Comparison of ENCODE assay signal across 8 mouse cellular contexts in genomic region chr12:24498150-24498840, GRCm38 (mm10). TPM values are rescaled to one million over a fixed set of nuclear protein-coding genes. Genes with fewer than 3 reads are reported as not detected.
A peak's percentile ranks its signal among the peaks of the same experiment; 100 is the strongest.
DNase-seq lines count a peak whose midpoint lies in the region; ATAC-seq and TF ChIP-seq lines count a peak whose summit lies in the region.

Gene Taf1b, plus strand, starts transcription at chr12:24498359.

- peak within 1 kb of the TSS; percentile 66 for H3K9ac ChIP-seq in CH12.LX (ENCODE audit: insufficient read depth, low read depth)
- peak within 1 kb of the TSS; percentile 63 for H3K9ac ChIP-seq in forebrain, embryonic 12.5 days
- H3K9ac ChIP-seq in liver, postnatal 0 days (replicated peaks), result peak within 1 kb of the TSS; percentile 78
- H3K9ac ChIP-seq in neural tube, embryonic 14.5 days (replicated peaks; ENCODE audit: low read depth, low read length), result peak within 1 kb of the TSS; percentile 67

- H3K4me1 ChIP-seq in CH12.LX (ENCODE audit: control insufficient read depth in 1 of 2, insufficient read depth in 2 of 2), result peaks cover 0 to 3% of the 10 kb centered on the region in 2 experiments; a peak in 1 of 4 replicates
- H3K4me1 ChIP-seq in forebrain, embryonic 12.5 days, result no peaks in the 10 kb centered on the region
- H3K4me1 ChIP-seq in liver, postnatal 0 days (ENCODE audit: insufficient read depth), result no peaks in the 10 kb centered on the region
- H3K4me1 ChIP-seq in neural tube, embryonic 14.5 days (ENCODE audit: control insufficient read depth, insufficient read depth, low read length), result no peaks in the 10 kb centered on the region

- peak; percentile 89 for ATAC-seq in forebrain, embryonic 12.5 days (ENCODE audit: low FRiP score)
- peak; percentile 92 for ATAC-seq in liver, postnatal 0 days
- peak; percentile 93 for ATAC-seq in neural tube, embryonic 14.5 days (ENCODE audit: low read depth)

- H3K4me3 ChIP-seq in CH12.LX (replicated peaks in 1 of 3; ENCODE audit: low read depth in 2 of 3, low read length in 2 of 3, poor library complexity in 1 of 3), result peak within 1 kb of the TSS; percentile 63 to 83 (median 69)
- H3K4me3 ChIP-seq in forebrain, embryonic 12.5 days (replicated peaks), result peak within 1 kb of the TSS; percentile 67
- peak within 1 kb of the TSS; percentile 77 for H3K4me3 ChIP-seq in liver, postnatal 0 days (ENCODE audit: low read depth, low read length)
- peak within 1 kb of the TSS; percentile 57 for H3K4me3 ChIP-seq in neural tube, embryonic 14.5 days (ENCODE audit: low read depth, low read length)

- peak; percentile 79 for DNase-seq in CH12.LX (ENCODE audit: extremely low read depth)
- peak; percentile 72 for DNase-seq in c-Kit-positive CD71-positive TER-119-negative erythroid progenitor cells, embryonic 14.5 days (ENCODE audit: low read depth)
- DNase-seq in heart, postnatal 10 days, result peak; percentile 87 to 93
- DNase-seq in large intestine, adult 2 months (ENCODE audit: low read depth, low spot score), result peak; percentile 21
- peak; percentile 86 for DNase-seq in liver, postnatal 0 days
- DNase-seq in testis, postnatal 10 days (ENCODE audit: low spot score), result peak; percentile 89

- no peaks in the 10 kb centered on the region for H3K9me3 ChIP-seq in CH12.LX (replicated peaks; ENCODE audit: low read length)
- H3K9me3 ChIP-seq in forebrain, embryonic 12.5 days, result no peaks in the 10 kb centered on the region
- H3K9me3 ChIP-seq in liver, postnatal 0 days (ENCODE audit: low read length), result no peaks in the 10 kb centered on the region
- H3K9me3 ChIP-seq in neural tube, embryonic 14.5 days (ENCODE audit: control insufficient read depth, low read length), result no peaks in the 10 kb centered on the region

- H3K36me3 ChIP-seq in CH12.LX (replicated peaks in 1 of 2; ENCODE audit: control insufficient read depth in 1 of 2, insufficient read depth in 1 of 2, low read length in 1 of 2), result peaks cover 0 to 8% of the 10 kb centered on the region in 2 experiments
- H3K36me3 ChIP-seq in forebrain, embryonic 12.5 days (replicated peaks), result no peaks in the 10 kb centered on the region
- H3K36me3 ChIP-seq in liver, postnatal 0 days (replicated peaks; ENCODE audit: insufficient read depth, low read length), result no peaks in the 10 kb centered on the region
- no peaks in the 10 kb centered on the region for H3K36me3 ChIP-seq in neural tube, embryonic 14.5 days (ENCODE audit: control insufficient read depth, insufficient read depth, low read length)

- no peaks in the 10 kb centered on the region for H3K27me3 ChIP-seq in CH12.LX (replicated peaks)
- no peaks in the 10 kb centered on the region for H3K27me3 ChIP-seq in forebrain, embryonic 12.5 days
- H3K27me3 ChIP-seq in liver, postnatal 0 days (ENCODE audit: insufficient read depth, low read length), result no peaks in the 10 kb centered on the region
- no peaks in the 10 kb centered on the region for H3K27me3 ChIP-seq in neural tube, embryonic 14.5 days (ENCODE audit: control insufficient read depth, insufficient read depth, low read length)

- in situ Hi-C loops in CH12.LX (cut with MboI; ENCODE audit: low pct_ligation_motif_present, low pct_unique_long_range_greater_than_20kb, low sequenced_read_pairs), result loop anchor here (25.0 kb wide), 1 partner anchor 464 kb away; the partner anchor contains the start of gene Kidins220

- no peak for TF ChIP-seq CTCF in CH12.LX (conservative IDR thresholded peaks at IDR 0.05 in 1 of 2, IDR thresholded peaks at IDR 0.05 in 1 of 2; ENCODE audit: low read depth in 2 of 2, low read length in 2 of 2)
- no peak for TF ChIP-seq CTCF in liver, postnatal 0 days (IDR thresholded peaks at IDR 0.05; ENCODE audit: low read depth)

- no peaks in the 10 kb centered on the region for H3K79me2 ChIP-seq in CH12.LX (replicated peaks; ENCODE audit: control insufficient read depth, extremely low read depth, insufficient read depth, poor library complexity, severe bottlenecking)

- peak within 1 kb of the TSS; percentile 69 for H3K4me2 ChIP-seq in CH12.LX (ENCODE audit: insufficient read depth, low read depth, poor library complexity, severe bottlenecking)
- peak within 1 kb of the TSS; percentile 55 for H3K4me2 ChIP-seq in forebrain, embryonic 12.5 days
- H3K4me2 ChIP-seq in liver, postnatal 0 days (ENCODE audit: low read depth, low read length), result peak within 1 kb of the TSS; percentile 66
- H3K4me2 ChIP-seq in neural tube, embryonic 14.5 days (ENCODE audit: low read depth, low read length), result peak within 1 kb of the TSS; percentile 31

- H3K27ac ChIP-seq in CH12.LX (ENCODE audit: insufficient read depth, low read depth), result peak within 1 kb of the TSS; percentile 60
- 0 out of 2 replicates have a peak within 1 kb of the TSS, but pooled peaks have one; percentile 26 for H3K27ac ChIP-seq in forebrain, embryonic 12.5 days
- H3K27ac ChIP-seq in liver, postnatal 0 days (ENCODE audit: low read depth), result peak within 1 kb of the TSS; percentile 64; the same call in 1 of the 2 replicates
- H3K27ac ChIP-seq in neural tube, embryonic 14.5 days (ENCODE audit: low read depth, low read length), result no peak within 1 kb of the TSS; the same call in 1 of the 2 replicates

- intact Hi-C loops in heart, postnatal 10 days (cut with DNase I), result loop anchor here (5.0 kb wide), 1 partner anchor 74 kb away; the partner anchor contains the start of gene Grhl1

- no peak for TF ChIP-seq EP300 in CH12.LX (IDR thresholded peaks at IDR 0.05; ENCODE audit: low read length)
- no peak for TF ChIP-seq EP300 in liver, postnatal 0 days (IDR thresholded peaks at IDR 0.05; ENCODE audit: low read depth)

- TF ChIP-seq POLR2A in CH12.LX (IDR thresholded peaks at IDR 0.05; ENCODE audit: low read depth, low read length), result peak; percentile 78

- no peak for TF ChIP-seq RAD21 in CH12.LX (IDR thresholded peaks at IDR 0.05; ENCODE audit: low read depth, low read length)

- WGBS in forebrain, embryonic 12.5 days, result 10% methylated on average over 31 of the region's 31 CpGs
- 6% methylated on average over 31 of the region's 31 CpGs for WGBS in large intestine, adult 2 months
- 7% methylated on average over 31 of the region's 31 CpGs for WGBS in liver, postnatal 0 days (ENCODE audit: insufficient replicate concordance)
- 11% methylated on average over 29 of the region's 31 CpGs for WGBS in neural tube, embryonic 14.5 days

- dilution Hi-C loops in CH12.LX (cut with MboI; ENCODE audit: extremely low pct_ligation_motif_present, extremely low pct_unique_long_range_greater_than_20kb, low sequenced_read_pairs), result no loop called here

TF ChIP-seq in CH12.LX, 34 proteins besides CTCF, POLR2A, EP300 and RAD21:
- peak; percentile 62; the same call in 1 of the 2 replicates for TF ChIP-seq TBP (conservative IDR thresholded peaks at IDR 0.05; ENCODE audit: low read depth, low read length)
- no peak for TF ChIP-seq NRF1 (IDR thresholded peaks at IDR 0.05; ENCODE audit: low read depth, low read length)
- TF ChIP-seq TCF12 (IDR thresholded peaks at IDR 0.05; ENCODE audit: low read depth, low read length), result peak; percentile 81
- TF ChIP-seq MEF2A (IDR thresholded peaks at IDR 0.05; ENCODE audit: borderline replicate concordance, low read depth, low read length), result 0 out of 2 replicates have a peak, but pooled peaks have one; percentile 22
- TF ChIP-seq NELFE (IDR thresholded peaks at IDR 0.05; ENCODE audit: low read depth, low read length), result peak; percentile 65; the same call in 1 of the 2 replicates
- TF ChIP-seq ZNF384 (IDR thresholded peaks at IDR 0.05; ENCODE audit: low read depth, low read length), result no peak
- TF ChIP-seq SMC3 (IDR thresholded peaks at IDR 0.05; ENCODE audit: low read depth, low read length), result no peak
- peak; percentile 69 for TF ChIP-seq SIN3A (IDR thresholded peaks at IDR 0.05; ENCODE audit: low read length)
- peak; percentile 27; the same call in 1 of the 2 replicates for TF ChIP-seq POLR2AphosphoS2 (IDR thresholded peaks at IDR 0.05; ENCODE audit: low read depth, low read length)
- peak; percentile 86 for TF ChIP-seq HCFC1 (IDR thresholded peaks at IDR 0.05; ENCODE audit: low read depth, low read length)
- peak; percentile 89 for TF ChIP-seq ELF1 (IDR thresholded peaks at IDR 0.05; ENCODE audit: low read depth, low read length)
- 0 out of 2 replicates have a peak, but pooled peaks have one; percentile 22 for TF ChIP-seq MYC (IDR thresholded peaks at IDR 0.05; ENCODE audit: low read depth, low read length)
- no peak for TF ChIP-seq USF1 (IDR thresholded peaks at IDR 0.05; ENCODE audit: low read depth, low read length)
- TF ChIP-seq IRF4 (IDR thresholded peaks at IDR 0.05; ENCODE audit: low read depth, low read length), result peak; percentile 41; the same call in 1 of the 2 replicates

RNA-seq across cellular contexts. Expression of gene Taf1b, which starts in this region (rescaled TPM):
- total RNA-seq in CH12.LX (2012; rRNA removed) (25.9 and 26.6 TPM in 2 replicates), CH12.LX (2014; rRNA removed) (34.5 and 36.6 TPM in 2 replicates)
- polyA plus RNA-seq in CH12.LX (2012; ENCODE audit: insufficient read length, low read depth), result 42.2 and 49.6 TPM in 2 replicates
- polyA plus RNA-seq in forebrain, embryonic 12.5 days (2016; fragmentation: Nextera tagmentation; extraction: Ambion mirVana), result 34.5 and 34.6 TPM in 2 replicates
- total RNA-seq in heart, postnatal 10 days (2021), result 10 to 100 TPM; 12.2 to 12.5 TPM
- 3.6 and 7.1 TPM in 2 replicates for polyA plus RNA-seq in large intestine, adult 2 months (2012; rRNA removed)
- polyA plus RNA-seq in liver, postnatal 0 days (2015; fragmentation: Nextera tagmentation; extraction: Ambion mirVana), result 6.9 and 7.3 TPM in 2 replicates
- 38.4 and 39.0 TPM in 2 replicates for polyA plus RNA-seq in neural tube, embryonic 14.5 days (2014; fragmentation: Nextera tagmentation; extraction: Ambion mirVana)

Comparison
In these comparisons a context has a peak if more than half of its experiments do, and no peak if none do; other contexts are left out.
1. DNase-seq: peak in every context shown above with its lines; median percentile 90 in heart, postnatal 10 days; 89 in testis, postnatal 10 days; 86 in liver, postnatal 0 days; 79 in CH12.LX; 72 in c-Kit-positive CD71-positive TER-119-negative erythroid progenitor cells, embryonic 14.5 days; 21 in large intestine, adult 2 months.